Mouse (Mus musculus) macrophage (primary cell): ENCODE results near the gene Eif4e2. TPM values are rescaled to one million over a fixed set of nuclear protein-coding genes. Genes with fewer than 3 reads are reported as not detected.

Experiments
- H3K27ac ChIP-seq: fragments of 350-480 bp; formaldehyde crosslinking; 2 replicates; pipeline ENCODE4 v1.9.0; 2021
- H3K36me3 ChIP-seq: fragments of 350-480 bp; formaldehyde crosslinking; 2 replicates; pipeline ENCODE4 v1.9.0; 2021; ENCODE audit errors: inconsistent target
- H3K4me3 ChIP-seq: fragments of 350-480 bp; formaldehyde crosslinking; 2 replicates; pipeline ENCODE4 v1.9.0; 2021; ENCODE audit errors: inconsistent target
- H3K79me2 ChIP-seq: fragments of 350-480 bp; formaldehyde crosslinking; 2 replicates; pipeline ENCODE4 v1.9.0; 2021; ENCODE audit errors: inconsistent target
- WGBS: methylation state at CpG from one replicate; pipeline ENCODE4 v1.1.7; 2026; ENCODE audit warnings: inconsistent platforms; ENCODE audit not compliant: missing documents; 5-methylcytosine and 5-hydroxymethylcytosine counted together
- polyA plus RNA-seq: library from polyadenylated mRNA; stranded (reverse); fragments of 250-400 nt; gene quantifications from 3 replicates; pipeline ENCODE4 v1.2.4, GENCODE M21; 2018; ENCODE audit warnings: inconsistent platforms

Eif4e2 gene
- polyA plus RNA-seq, 1 experiment from 2014 or later, result 143 TPM

DNA sequence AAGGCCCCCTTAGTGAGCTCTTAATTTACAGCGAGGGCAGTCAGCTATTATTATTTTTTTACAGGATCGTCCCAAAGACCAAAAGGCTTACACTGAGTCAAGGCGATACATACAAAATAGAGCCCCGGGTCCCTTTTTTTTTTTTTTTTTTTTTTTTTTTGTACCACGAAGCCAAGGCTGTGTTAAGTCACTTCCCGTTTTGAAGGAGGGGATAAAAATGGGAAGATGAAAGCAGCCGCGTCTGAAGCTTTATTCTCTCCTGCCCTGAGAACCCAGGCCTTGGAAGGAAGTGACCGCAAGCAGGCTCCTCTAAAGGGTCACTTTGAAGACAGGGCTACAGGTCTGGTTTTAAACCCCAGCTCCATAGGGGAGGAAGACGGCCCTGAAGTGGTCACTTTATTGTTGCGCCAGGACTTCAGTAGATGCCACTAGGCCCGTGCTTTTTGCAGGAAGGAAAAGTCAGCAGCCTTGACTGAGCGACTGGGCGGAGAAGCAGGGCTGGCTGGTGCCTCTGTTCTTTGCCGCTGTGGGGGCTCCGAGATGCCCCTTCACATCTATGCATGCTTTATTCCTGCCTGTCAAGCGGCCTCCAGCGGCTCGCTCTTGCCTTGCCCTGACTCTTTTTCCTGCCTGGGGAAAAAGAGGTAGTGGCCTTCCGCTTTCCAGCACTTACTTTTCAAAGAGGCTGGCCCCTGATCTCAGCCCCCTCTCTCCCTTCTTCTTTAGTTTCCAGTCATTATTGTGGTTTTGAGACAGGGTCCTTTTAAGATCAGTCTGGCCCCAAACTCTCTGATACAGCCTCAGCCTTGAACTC lies 68.1 kb downstream of the Eif4e2 start:
- H3K79me2 ChIP-seq, result no peaks in the 10 kb centered on the region
- H3K36me3 ChIP-seq, result no peaks in the 10 kb centered on the region
- H3K4me3 ChIP-seq, result peak overlapping the region; percentile 2; the same call in 1 of the 2 replicates
- no peak overlapping the region for H3K27ac ChIP-seq
- 7% methylated on average over 18 of the region's 20 CpGs for WGBS

DNA sequence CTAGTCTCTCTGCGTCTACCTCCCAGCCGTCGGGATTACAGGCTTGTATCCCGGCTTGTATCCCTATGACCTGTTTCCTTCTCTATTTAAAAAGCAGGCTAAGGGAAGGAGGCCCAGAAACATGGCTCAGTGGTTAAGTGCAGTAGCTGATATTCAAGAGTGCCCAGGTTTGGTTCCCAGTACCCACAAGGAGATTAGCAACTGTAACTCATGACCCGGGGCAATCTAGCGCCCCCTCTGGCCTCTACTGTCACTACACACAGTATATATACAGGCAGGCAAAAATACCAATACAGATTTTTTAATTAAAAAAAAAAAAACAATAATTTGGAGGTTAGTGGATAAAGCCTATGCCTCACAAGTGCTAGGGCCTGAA lies 68.7 kb downstream of the Eif4e2 start:
- 71% methylated on average over 6 of the region's 6 CpGs for WGBS
- Histone ChIP-seq H3K4me3 (no peak overlapping the region), H3K27ac (no peak overlapping the region), H3K79me2 (no peaks in the 10 kb centered on the region), H3K36me3 (no peaks in the 10 kb centered on the region)

DNA sequence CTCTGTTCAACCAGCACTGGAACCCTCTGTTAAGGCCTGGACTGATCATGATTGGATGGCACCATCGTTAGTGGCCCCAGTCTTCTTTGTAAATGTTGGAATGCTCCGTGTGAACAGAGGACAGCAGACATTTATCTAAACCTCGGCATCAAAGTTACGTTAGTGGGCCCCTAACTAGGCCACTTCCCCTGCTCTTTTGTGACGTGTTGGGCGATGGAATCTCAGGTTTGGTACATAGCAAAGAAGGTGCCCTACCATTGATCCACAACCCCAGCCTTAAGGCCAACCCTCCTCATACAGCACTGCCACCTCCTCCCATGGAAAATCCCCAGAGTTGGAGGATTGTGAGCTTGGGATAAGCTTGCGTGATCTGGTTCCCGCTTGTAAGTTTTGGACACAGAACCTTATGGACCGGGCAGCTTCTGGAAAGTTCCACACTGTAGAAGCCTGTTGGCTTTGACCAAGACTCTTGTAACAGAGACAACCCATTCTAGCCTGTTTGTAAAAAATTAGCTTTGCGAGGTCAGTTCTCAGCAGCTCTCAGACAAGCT lies 69.8 kb downstream of the Eif4e2 start:
- WGBS, result 98% methylated on average over 10 of the region's 10 CpGs
- no peak overlapping the region for H3K4me3 ChIP-seq
- no peaks in the 10 kb centered on the region for H3K79me2 ChIP-seq
- H3K36me3 ChIP-seq, result no peaks in the 10 kb centered on the region
- H3K27ac ChIP-seq, result no peak overlapping the region

GRCm38 (mm10) chr1:87287105-87287504 lies 73.4 kb downstream of the Eif4e2 start:
- Histone ChIP-seq H3K79me2 (no peaks in the 10 kb centered on the region), H3K36me3 (no peaks in the 10 kb centered on the region), H3K4me3 (no peak overlapping the region), H3K27ac (no peak overlapping the region)
- WGBS, result 93% methylated on average over 2 of the region's 2 CpGs

Other genes starting within 250 kb of the Eif4e2 start
- not detected in 3 replicates for gene Alppl2, start 124.0 kb upstream of the Eif4e2 start, polyA plus RNA-seq
- gene Alpi, start 112.3 kb upstream of the Eif4e2 start, polyA plus RNA-seq, result not detected in 3 replicates
- not detected in 3 replicates for gene Akp3, start 88.9 kb upstream of the Eif4e2 start, polyA plus RNA-seq
- not detected in 3 replicates for gene Ecel1, start 57.4 kb upstream of the Eif4e2 start, polyA plus RNA-seq
- gene Prss56, start 30.6 kb upstream of the Eif4e2 start, polyA plus RNA-seq, result not detected in 3 replicates
- gene Chrnd, start 23.3 kb upstream of the Eif4e2 start, polyA plus RNA-seq, result not detected in 3 replicates
- 0.24 TPM in 1 of 3 replicates, not detected in the others for gene Chrng, start 9.3 kb upstream of the Eif4e2 start, polyA plus RNA-seq
- gene Efhd1, start 50.4 kb downstream of the Eif4e2 start, polyA plus RNA-seq, result 0.13 TPM in 1 of 3 replicates, not detected in the others
- gene Gigyf2, start 113.1 kb downstream of the Eif4e2 start, polyA plus RNA-seq, result 29.7 to 74.5 TPM (median 34.2 TPM) in 3 replicates
- not detected in 3 replicates for gene Kcnj13, start 180.8 kb downstream of the Eif4e2 start, polyA plus RNA-seq